In genomic region chr17:83526091-83526561, GRCm38 (mm10) we compare ENCODE assay signal across 8 mouse cellular contexts. TPM values are rescaled to one million over a fixed set of nuclear protein-coding genes. Genes with fewer than 3 reads are reported as not detected.
DNase-seq lines count a peak whose midpoint lies in the region; ATAC-seq and TF ChIP-seq lines count a peak whose summit lies in the region.

No protein-coding gene starts in this region.

- H3K4me2 ChIP-seq in lung, embryonic 15.5 days, result no peak overlapping the region
- peak overlapping the region; percentile 11; the same call in 1 of the 2 replicates for H3K4me2 ChIP-seq in embryonic facial prominence, embryonic 12.5 days (replicated peaks)
- peak overlapping the region; percentile 9; the same call in 1 of the 2 replicates for H3K4me2 ChIP-seq in limb, embryonic 13.5 days (replicated peaks)
- no peak overlapping the region for H3K4me2 ChIP-seq in stomach, embryonic 16.5 days (ENCODE audit: low read depth, low read length)

- peak overlapping the region; percentile 43 for H3K27ac ChIP-seq in lung, embryonic 15.5 days
- H3K27ac ChIP-seq in embryonic facial prominence, embryonic 12.5 days, result peak overlapping the region; percentile 70
- no peak overlapping the region for H3K27ac ChIP-seq in limb, embryonic 13.5 days
- H3K27ac ChIP-seq in stomach, embryonic 16.5 days (ENCODE audit: low read length), result peak overlapping the region; percentile 22; the same call in 1 of the 2 replicates

- TF ChIP-seq CTCF in lung, adult 2 months (IDR thresholded peaks at IDR 0.05; ENCODE audit: insufficient read depth, low read length), result no peak

- H3K36me3 ChIP-seq in lung, embryonic 15.5 days, result no peaks in the 10 kb centered on the region
- H3K36me3 ChIP-seq in embryonic facial prominence, embryonic 12.5 days, result no peaks in the 10 kb centered on the region
- no peaks in the 10 kb centered on the region for H3K36me3 ChIP-seq in limb, embryonic 13.5 days
- H3K36me3 ChIP-seq in stomach, embryonic 16.5 days (ENCODE audit: control insufficient read depth, insufficient read depth, low read length), result no peaks in the 10 kb centered on the region

- intact Hi-C loops in left cerebral cortex, postnatal 36 days (cut with DNase I), result no loop called here

- H3K9me3 ChIP-seq in lung, embryonic 15.5 days, result no peaks in the 10 kb centered on the region
- no peaks in the 10 kb centered on the region for H3K9me3 ChIP-seq in embryonic facial prominence, embryonic 12.5 days
- no peaks in the 10 kb centered on the region for H3K9me3 ChIP-seq in limb, embryonic 13.5 days
- H3K9me3 ChIP-seq in stomach, embryonic 16.5 days (replicated peaks; ENCODE audit: control insufficient read depth, low read length), result no peaks in the 10 kb centered on the region

- no peaks in the 10 kb centered on the region for H3K27me3 ChIP-seq in lung, embryonic 15.5 days
- no peaks in the 10 kb centered on the region for H3K27me3 ChIP-seq in embryonic facial prominence, embryonic 12.5 days
- H3K27me3 ChIP-seq in limb, embryonic 13.5 days, result no peaks in the 10 kb centered on the region
- no peaks in the 10 kb centered on the region for H3K27me3 ChIP-seq in stomach, embryonic 16.5 days (ENCODE audit: control insufficient read depth, insufficient read depth, low read length)

- H3K9ac ChIP-seq in lung, embryonic 15.5 days, result no peak overlapping the region
- H3K9ac ChIP-seq in embryonic facial prominence, embryonic 12.5 days, result no peak overlapping the region
- no peak overlapping the region for H3K9ac ChIP-seq in limb, embryonic 13.5 days
- H3K9ac ChIP-seq in stomach, embryonic 16.5 days (ENCODE audit: low read length), result peak overlapping the region; percentile 21; the same call in 1 of the 2 replicates

- no peak for TF ChIP-seq POLR2A in lung, adult 2 months (IDR thresholded peaks at IDR 0.05; ENCODE audit: borderline replicate concordance, extremely low read depth, low read depth, low read length)

- H3K4me3 ChIP-seq in lung, embryonic 15.5 days, result no peak overlapping the region
- no peak overlapping the region for H3K4me3 ChIP-seq in lung, adult 2 months (replicated peaks; ENCODE audit: extremely low read depth, low read depth, low read length)
- H3K4me3 ChIP-seq in embryonic facial prominence, embryonic 12.5 days, result no peak overlapping the region
- H3K4me3 ChIP-seq in limb, embryonic 13.5 days, result no peak overlapping the region
- no peak overlapping the region for H3K4me3 ChIP-seq in stomach, embryonic 16.5 days (replicated peaks; ENCODE audit: low read length)

- ATAC-seq in lung, embryonic 15.5 days (ENCODE audit: borderline replicate concordance, extremely low read depth, low FRiP score, low TSS enrichment), result peak; percentile 29; the same call in 1 of the 2 replicates
- no peak for ATAC-seq in embryonic facial prominence, embryonic 12.5 days (ENCODE audit: insufficient number of reproducible peaks, insufficient read depth, low FRiP score, low TSS enrichment)
- ATAC-seq in limb, embryonic 13.5 days (ENCODE audit: low FRiP score, low read depth), result no peak
- no peak for ATAC-seq in stomach, embryonic 16.5 days (ENCODE audit: insufficient read depth, low FRiP score)

- peaks cover 33% of the 10 kb centered on the region for H3K4me1 ChIP-seq in lung, embryonic 15.5 days
- H3K4me1 ChIP-seq in lung, adult 2 months (ENCODE audit: control insufficient read depth, insufficient read depth, low read length), result peaks cover 15% of the 10 kb centered on the region
- H3K4me1 ChIP-seq in embryonic facial prominence, embryonic 12.5 days, result peaks cover 24% of the 10 kb centered on the region
- H3K4me1 ChIP-seq in limb, embryonic 13.5 days, result peaks cover 22% of the 10 kb centered on the region
- peaks cover 19% of the 10 kb centered on the region for H3K4me1 ChIP-seq in stomach, embryonic 16.5 days (ENCODE audit: control insufficient read depth, insufficient read depth, low read length)

- 18% methylated on average over 5 of the region's 5 CpGs for WGBS in lung, embryonic 15.5 days
- 24% methylated on average over 5 of the region's 5 CpGs for WGBS in lung, adult 2 months
- WGBS in embryonic facial prominence, embryonic 12.5 days, result 13% methylated on average over 5 of the region's 5 CpGs
- WGBS in limb, embryonic 13.5 days, result 14% methylated on average over 5 of the region's 5 CpGs
- WGBS in stomach, embryonic 16.5 days, result 22% methylated on average over 5 of the region's 5 CpGs

- DNase-seq in lung, adult 2 months, result no peak
- no peak for DNase-seq in adrenal gland, adult (ENCODE audit: inconsistent age in 2 of 2, low spot score in 1 of 2)
- no peak for DNase-seq in left cerebral cortex, postnatal 36 days (ENCODE audit: low spot score in 2 of 2)
- no peak for DNase-seq in adrenal gland, postnatal 4 days (ENCODE audit: low spot score in 2 of 2)

RNA-seq across cellular contexts. Expression of gene Cox7a2l, which starts 9.0 kb away (rescaled TPM):
- polyA plus RNA-seq in lung, embryonic 15.5 days (2015; fragmentation: Nextera tagmentation; extraction: Ambion mirVana), result 165 and 172 TPM in 2 replicates
- polyA plus RNA-seq in lung, adult 2 months (2012; rRNA removed), result 78.2 and 96.7 TPM in 2 replicates
- polyA plus RNA-seq in embryonic facial prominence, embryonic 12.5 days (2016; fragmentation: Nextera tagmentation; extraction: Ambion mirVana), result 136 and 141 TPM in 2 replicates
- polyA plus RNA-seq in limb, embryonic 13.5 days (2015; fragmentation: Nextera tagmentation; extraction: Ambion mirVana), result 138 and 140 TPM in 2 replicates
- 162 and 166 TPM in 2 replicates for polyA plus RNA-seq in stomach, embryonic 16.5 days (2015; fragmentation: Nextera tagmentation; extraction: Ambion mirVana)
- total RNA-seq in left cerebral cortex, postnatal 36 days (2021), result 100 to 1,000 TPM; 159 to 190 TPM
- total RNA-seq in adrenal gland, postnatal 4 days (2021), result 100 to 1,000 TPM; 241 to 253 TPM

Comparison
In these comparisons a context has a peak if more than half of its experiments do, and no peak if none do; other contexts are left out.
1. H3K4me2 ChIP-seq: peak in embryonic facial prominence, embryonic 12.5 days (single experiment) and limb, embryonic 13.5 days (single experiment); none in lung, embryonic 15.5 days (single experiment) and stomach, embryonic 16.5 days (single experiment).